Mouse (Mus musculus): ENCODE data around the gene Cdh23. TPM values are rescaled to one million over a fixed set of nuclear protein-coding genes. Genes with fewer than 3 reads are reported as not detected.

Gene Cdh23
- polyA plus RNA-seq, 1 experiment from 2014 or later = 0.35 TPM

GRCm38 (mm10) chr10:60731742-60732141 is 35.5 kb upstream of the Cdh23 start:
- no peak overlapping the region for H3K4me2 ChIP-seq (replicated peaks; ENCODE audit: low read depth, low read length)
- H3K9me3 ChIP-seq (ENCODE audit: low read length) = no peaks in the 10 kb centered on the region
- H3K27me3 ChIP-seq (replicated peaks; ENCODE audit: insufficient read depth, low read length) = no peaks in the 10 kb centered on the region
- TF ChIP-seq CTCF (IDR thresholded peaks at IDR 0.05) (no peak), EP300 (IDR thresholded peaks at IDR 0.05) (no peak)
- DNase-seq (ENCODE audit: low spot score) (no peak), ATAC-seq (no peak)
- no peak overlapping the region for H3K27ac ChIP-seq (ENCODE audit: low read length)
- WGBS = 29% methylated on average over 5 of the region's 5 CpGs
- H3K4me3 ChIP-seq (ENCODE audit: low read depth, low read length) = no peak overlapping the region
- no peaks in the 10 kb centered on the region for H3K4me1 ChIP-seq (ENCODE audit: insufficient read depth, low read depth, low read length)
- no peaks in the 10 kb centered on the region; the same call in 1 of the 2 replicates for H3K36me3 ChIP-seq (ENCODE audit: insufficient read depth, low read length)
- H3K9ac ChIP-seq (replicated peaks; ENCODE audit: low read depth) = no peak overlapping the region

- Histone ChIP-seq H3K9me3 (ENCODE audit: low read length) (no peaks in the 10 kb centered on the region), H3K4me1 (ENCODE audit: insufficient read depth, low read depth, low read length) (no peaks in the 10 kb centered on the region), H3K4me3 (ENCODE audit: low read depth, low read length) (no peak overlapping the region), H3K4me2 (replicated peaks; ENCODE audit: low read depth, low read length) (no peak overlapping the region), H3K36me3 (ENCODE audit: insufficient read depth, low read length) (no peaks in the 10 kb centered on the region), H3K27ac (ENCODE audit: low read length) (no peak overlapping the region), H3K9ac (replicated peaks; ENCODE audit: low read depth) (no peak overlapping the region), H3K27me3 (replicated peaks; ENCODE audit: insufficient read depth, low read length) (no peaks in the 10 kb centered on the region)
- TF ChIP-seq CTCF (IDR thresholded peaks at IDR 0.05) = no peak
- TF ChIP-seq EP300 (IDR thresholded peaks at IDR 0.05) = no peak
- ATAC-seq (0 out of 2 replicates have a peak, but pooled peaks have one; percentile 20), DNase-seq (ENCODE audit: low spot score) (no peak)
- 48% methylated on average over 5 of the region's 5 CpGs for WGBS
Observed at GRCm38 (mm10) chr10:60727301-60727700, 31.0 kb upstream of the Cdh23 start.

- H3K4me2 ChIP-seq (replicated peaks; ENCODE audit: low read depth, low read length) = no peak overlapping the region
- H3K4me3 ChIP-seq (ENCODE audit: low read depth, low read length) = no peak overlapping the region
- 73% methylated on average over 3 of the region's 3 CpGs for WGBS
- H3K27me3 ChIP-seq (replicated peaks; ENCODE audit: insufficient read depth, low read length) = no peaks in the 10 kb centered on the region
- H3K9me3 ChIP-seq (ENCODE audit: low read length) = no peaks in the 10 kb centered on the region
- no peaks in the 10 kb centered on the region for H3K4me1 ChIP-seq (ENCODE audit: insufficient read depth, low read depth, low read length)
- no peak for TF ChIP-seq EP300 (IDR thresholded peaks at IDR 0.05)
- no peak for TF ChIP-seq CTCF (IDR thresholded peaks at IDR 0.05)
- H3K27ac ChIP-seq (ENCODE audit: low read length) = no peak overlapping the region
- H3K9ac ChIP-seq (replicated peaks; ENCODE audit: low read depth) = no peak overlapping the region
- DNase-seq (ENCODE audit: low spot score) (no peak), ATAC-seq (no peak)
- no peaks in the 10 kb centered on the region for H3K36me3 ChIP-seq (ENCODE audit: insufficient read depth, low read length)
Observed at GRCm38 (mm10) chr10:60726896-60727295, 30.6 kb upstream of the Cdh23 start.

GRCm38 (mm10) chr10:60724496-60724895 is 28.2 kb upstream of the Cdh23 start:
- Histone ChIP-seq H3K36me3 (ENCODE audit: insufficient read depth, low read length) (no peaks in the 10 kb centered on the region), H3K4me2 (replicated peaks; ENCODE audit: low read depth, low read length) (no peak overlapping the region), H3K4me1 (ENCODE audit: insufficient read depth, low read depth, low read length) (no peaks in the 10 kb centered on the region), H3K9ac (replicated peaks; ENCODE audit: low read depth) (no peak overlapping the region), H3K27ac (ENCODE audit: low read length) (no peak overlapping the region), H3K27me3 (replicated peaks; ENCODE audit: insufficient read depth, low read length) (no peaks in the 10 kb centered on the region), H3K9me3 (ENCODE audit: low read length) (no peaks in the 10 kb centered on the region), H3K4me3 (ENCODE audit: low read depth, low read length) (no peak overlapping the region)
- no peak for ATAC-seq
- TF ChIP-seq EP300 (IDR thresholded peaks at IDR 0.05) (no peak), CTCF (IDR thresholded peaks at IDR 0.05) (no peak)
- 69% methylated on average over 6 of the region's 6 CpGs for WGBS
- no peak for DNase-seq (ENCODE audit: low spot score)

- ATAC-seq (no peak), DNase-seq (ENCODE audit: low spot score) (no peak)
- Histone ChIP-seq H3K9ac (replicated peaks; ENCODE audit: low read depth) (no peak overlapping the region), H3K9me3 (ENCODE audit: low read length) (no peaks in the 10 kb centered on the region), H3K4me3 (ENCODE audit: low read depth, low read length) (no peak overlapping the region), H3K36me3 (ENCODE audit: insufficient read depth, low read length) (no peaks in the 10 kb centered on the region), H3K4me1 (ENCODE audit: insufficient read depth, low read depth, low read length) (no peaks in the 10 kb centered on the region), H3K27ac (ENCODE audit: low read length) (no peak overlapping the region), H3K27me3 (replicated peaks; ENCODE audit: insufficient read depth, low read length) (no peaks in the 10 kb centered on the region), H3K4me2 (replicated peaks; ENCODE audit: low read depth, low read length) (no peak overlapping the region)
- 29% methylated on average over 1 of the region's 1 CpGs for WGBS
- TF ChIP-seq EP300 (IDR thresholded peaks at IDR 0.05) (no peak), CTCF (IDR thresholded peaks at IDR 0.05) (peak; percentile 33)
Observed at GRCm38 (mm10) chr10:60723345-60723744, 27.1 kb upstream of the Cdh23 start.

GRCm38 (mm10) chr10:60721640-60722039 is 25.4 kb upstream of the Cdh23 start:
- H3K4me3 ChIP-seq (ENCODE audit: low read depth, low read length) = no peak overlapping the region
- no peak overlapping the region for H3K4me2 ChIP-seq (replicated peaks; ENCODE audit: low read depth, low read length)
- no peak for TF ChIP-seq CTCF (IDR thresholded peaks at IDR 0.05)
- no peak for TF ChIP-seq EP300 (IDR thresholded peaks at IDR 0.05)
- ATAC-seq = no peak
- no peaks in the 10 kb centered on the region for H3K27me3 ChIP-seq (replicated peaks; ENCODE audit: insufficient read depth, low read length)
- H3K36me3 ChIP-seq (ENCODE audit: insufficient read depth, low read length) = no peaks in the 10 kb centered on the region
- H3K9ac ChIP-seq (replicated peaks; ENCODE audit: low read depth) = no peak overlapping the region
- WGBS = 59% methylated on average over 12 of the region's 12 CpGs
- no peak overlapping the region for H3K27ac ChIP-seq (ENCODE audit: low read length)
- H3K9me3 ChIP-seq (ENCODE audit: low read length) = no peaks in the 10 kb centered on the region
- H3K4me1 ChIP-seq (ENCODE audit: insufficient read depth, low read depth, low read length) = no peaks in the 10 kb centered on the region
- no peak for DNase-seq (ENCODE audit: low spot score)

- ATAC-seq = no peak
- peaks cover 2% of the 10 kb centered on the region; the same call in 1 of the 2 replicates for H3K36me3 ChIP-seq (ENCODE audit: insufficient read depth, low read length)
- no peak overlapping the region for H3K4me2 ChIP-seq (replicated peaks; ENCODE audit: low read depth, low read length)
- H3K27ac ChIP-seq (ENCODE audit: low read length) = no peak overlapping the region
- no peaks in the 10 kb centered on the region for H3K9me3 ChIP-seq (ENCODE audit: low read length)
- no peak for TF ChIP-seq EP300 (IDR thresholded peaks at IDR 0.05)
- no peak for TF ChIP-seq CTCF (IDR thresholded peaks at IDR 0.05)
- no peaks in the 10 kb centered on the region for H3K27me3 ChIP-seq (replicated peaks; ENCODE audit: insufficient read depth, low read length)
- no peak overlapping the region for H3K9ac ChIP-seq (replicated peaks; ENCODE audit: low read depth)
- H3K4me1 ChIP-seq (ENCODE audit: insufficient read depth, low read depth, low read length) = no peaks in the 10 kb centered on the region
- no peak overlapping the region for H3K4me3 ChIP-seq (ENCODE audit: low read depth, low read length)
- DNase-seq (ENCODE audit: low spot score) = no peak
- 80% methylated on average over 5 of the region's 5 CpGs for WGBS
Observed at GRCm38 (mm10) chr10:60720461-60720860, 24.2 kb upstream of the Cdh23 start.

Measured in lung, postnatal 0 days (tissue).